Mouse (Mus musculus): ENCODE data around the gene Pramel3.
"Not testable (repeated sequence)": the region's sequence is repeated elsewhere in the genome, so short reads cannot be mapped to it uniquely, and the experiment has no call there.

Gene Pramel3

GRCm38 (mm10) chrX:135302007-135302406, at the start of gene Pramel3:
Gene Pramel3 (plus strand): TSS chrX:135302307.
- DNase-seq (ENCODE audit: low spot score), result not testable (repeated sequence)

- DNase-seq (ENCODE audit: low spot score), result not testable (repeated sequence)
These were observed 58.6 kb downstream of the Pramel3 start for GRCm38 (mm10) chrX:135360685-135361084.

GRCm38 (mm10) chrX:135361943-135362342, 59.8 kb downstream of the Pramel3 start:
- DNase-seq (ENCODE audit: low spot score), result not testable (repeated sequence)

Measured in ovary, postnatal 10 days (tissue).